ENCODE assay signal across 9 mouse cellular contexts in genomic region chr10:128358796-128359195, GRCm38 (mm10). TPM values are rescaled to one million over a fixed set of nuclear protein-coding genes. Genes with fewer than 3 reads are reported as not detected.
A peak's percentile ranks its signal among the peaks of the same experiment; 100 is the strongest.
DNase-seq lines count a peak whose midpoint lies in the region; ATAC-seq and TF ChIP-seq lines count a peak whose summit lies in the region.
"Had no signal": no experiment of that assay in that cellular context is flagged by ENCODE, and none has a peak within 500 bp of the region (broad histone marks: within the 10 kb centered on the region; RNA-seq: fewer than 3 reads in every experiment).

No protein-coding gene starts in this region.

- no peak overlapping the region for H3K4me3 ChIP-seq in layer of hippocampus, adult 2 months
- H3K4me3 ChIP-seq in forebrain, embryonic 15.5 days, result no peak overlapping the region
- H3K4me3 ChIP-seq in lung, embryonic 14.5 days (ENCODE audit: low read depth, low read length), result no peak overlapping the region
- no peak overlapping the region for H3K4me3 ChIP-seq in stomach, postnatal 0 days (ENCODE audit: low read depth, low read length)
- H3K4me3 ChIP-seq: lung, embryonic 15.5 days had no signal

- H3K27ac ChIP-seq in layer of hippocampus, adult 2 months, result no peak overlapping the region
- H3K27ac ChIP-seq in forebrain, embryonic 15.5 days (replicated peaks), result no peak overlapping the region
- H3K27ac ChIP-seq in lung, embryonic 14.5 days (ENCODE audit: low read depth), result no peak overlapping the region
- no peak overlapping the region for H3K27ac ChIP-seq in stomach, postnatal 0 days (replicated peaks)
- H3K27ac ChIP-seq: lung, embryonic 15.5 days had no signal

- H3K4me2 ChIP-seq in forebrain, embryonic 15.5 days (replicated peaks), result no peak overlapping the region
- H3K4me2 ChIP-seq in lung, embryonic 14.5 days, result no peak overlapping the region
- H3K4me2 ChIP-seq in stomach, postnatal 0 days (replicated peaks; ENCODE audit: low read depth), result no peak overlapping the region
- H3K4me2 ChIP-seq: lung, embryonic 15.5 days had no signal

- no peak for TF ChIP-seq EP300 in stomach, postnatal 0 days (optimal IDR thresholded peaks at IDR 0.05)

- peak; percentile 86 for TF ChIP-seq CTCF in layer of hippocampus, adult 2 months (conservative IDR thresholded peaks at IDR 0.05)
- peak; percentile 65 for TF ChIP-seq CTCF in lung, embryonic 14.5 days (IDR thresholded peaks at IDR 0.05; ENCODE audit: low read depth)
- TF ChIP-seq CTCF in stomach, postnatal 0 days (IDR thresholded peaks at IDR 0.05; ENCODE audit: low read depth), result peak; percentile 80

- ATAC-seq in forebrain, embryonic 15.5 days (replicated peaks), result 0 out of 2 replicates have a peak, but pooled peaks have one; percentile 43
- 0 out of 2 replicates have a peak, but pooled peaks have one; percentile 50 for ATAC-seq in lung, embryonic 14.5 days (ENCODE audit: insufficient read depth)
- peak; percentile 28; the same call in 1 of the 2 replicates for ATAC-seq in stomach, postnatal 0 days (ENCODE audit: low FRiP score, low TSS enrichment)

- H3K4me1 ChIP-seq in forebrain, embryonic 15.5 days, result no peaks in the 10 kb centered on the region
- H3K4me1 ChIP-seq in lung, embryonic 14.5 days (ENCODE audit: insufficient read depth), result no peaks in the 10 kb centered on the region
- H3K4me1 ChIP-seq in stomach, postnatal 0 days (replicated peaks; ENCODE audit: control insufficient read depth, insufficient read depth), result no peaks in the 10 kb centered on the region
- H3K4me1 ChIP-seq: lung, embryonic 15.5 days had no signal

- H3K9me3 ChIP-seq in forebrain, embryonic 15.5 days, result no peaks in the 10 kb centered on the region
- H3K9me3 ChIP-seq in lung, embryonic 14.5 days (ENCODE audit: low read depth, low read length), result no peaks in the 10 kb centered on the region
- no peaks in the 10 kb centered on the region for H3K9me3 ChIP-seq in stomach, postnatal 0 days (ENCODE audit: control insufficient read depth, low read length)
- H3K9me3 ChIP-seq: lung, embryonic 15.5 days had no signal

- H3K9ac ChIP-seq in forebrain, embryonic 15.5 days (replicated peaks), result no peak overlapping the region
- no peak overlapping the region for H3K9ac ChIP-seq in lung, embryonic 14.5 days
- H3K9ac ChIP-seq in stomach, postnatal 0 days (ENCODE audit: low read length), result no peak overlapping the region
- H3K9ac ChIP-seq: lung, embryonic 15.5 days had no signal

- peaks cover 83% of the 10 kb centered on the region for H3K36me3 ChIP-seq in forebrain, embryonic 15.5 days
- peaks cover 81% of the 10 kb centered on the region for H3K36me3 ChIP-seq in lung, embryonic 14.5 days (ENCODE audit: insufficient read depth)
- H3K36me3 ChIP-seq in stomach, postnatal 0 days (ENCODE audit: control insufficient read depth, insufficient read depth, low read length), result peaks cover 31% of the 10 kb centered on the region

- peak; percentile 58 for DNase-seq in adrenal gland, adult 18-20 months (ENCODE audit: low spot score in 2 of 2)
- no peak for DNase-seq in adrenal gland, adult 8-10 months
- peak; percentile 56 to 60 for DNase-seq in layer of hippocampus, adult 2 months (ENCODE audit: low spot score in 2 of 2)
- no peak for DNase-seq in layer of hippocampus, postnatal 36 days
- peak; percentile 69 for DNase-seq in adrenal gland, adult 2 months
- DNase-seq in lung, embryonic 14.5 days, result peak; percentile 85
- DNase-seq in stomach, postnatal 0 days (ENCODE audit: low spot score), result peak; percentile 43

- no peaks in the 10 kb centered on the region for H3K27me3 ChIP-seq in forebrain, embryonic 15.5 days
- H3K27me3 ChIP-seq in lung, embryonic 14.5 days (ENCODE audit: insufficient read depth, low read length), result no peaks in the 10 kb centered on the region
- no peaks in the 10 kb centered on the region for H3K27me3 ChIP-seq in stomach, postnatal 0 days (ENCODE audit: control insufficient read depth, insufficient read depth, low read length)
- H3K27me3 ChIP-seq: lung, embryonic 15.5 days had no signal

- 52% methylated on average over 2 of the region's 2 CpGs for WGBS in forebrain, embryonic 15.5 days
- WGBS in lung, embryonic 14.5 days, result 50% methylated on average over 2 of the region's 2 CpGs
- WGBS in stomach, postnatal 0 days, result 45% methylated on average over 2 of the region's 2 CpGs

RNA-seq across cellular contexts. Expression of gene Coq10a, which starts 10.0 kb away (rescaled TPM):
- total RNA-seq in adrenal gland, adult 18-20 months (2021), result 10 to 100 TPM; 79.8 to 90.2 TPM
- total RNA-seq in adrenal gland, adult 8-10 months (2022), result 100 to 1,000 TPM in 2 of 4 experiments, 10 to 100 TPM in 2; 72.2 to 114 (median 86.6) TPM
- 10 to 100 TPM; 48.6 to 49.2 TPM for total RNA-seq in layer of hippocampus, adult 2 months (2021)
- total RNA-seq in layer of hippocampus, postnatal 36 days (2021), result 10 to 100 TPM; 51.2 to 52.8 TPM
- 10 to 100 TPM; 72.2 to 77.1 TPM for total RNA-seq in adrenal gland, adult 2 months (2021)
- 44.2 and 116 TPM in 2 replicates for polyA plus RNA-seq in adrenal gland, adult 2 months (2012; rRNA removed)
- 33.7 and 35.7 TPM in 2 replicates for polyA plus RNA-seq in forebrain, embryonic 15.5 days (2015; fragmentation: Nextera tagmentation; extraction: Ambion mirVana)
- polyA plus RNA-seq in lung, embryonic 14.5 days (2014; fragmentation: Nextera tagmentation; extraction: Ambion mirVana), result 12.8 and 14.5 TPM in 2 replicates
- 12.9 and 13.8 TPM in 2 replicates for polyA plus RNA-seq in stomach, postnatal 0 days (2015; fragmentation: Nextera tagmentation; extraction: Ambion mirVana)

RNA-seq across cellular contexts. Expression of gene Ankrd52, which starts 18.1 kb away (rescaled TPM):
- 10 to 100 TPM; 61.7 to 61.8 TPM for total RNA-seq in adrenal gland, adult 18-20 months (2021)
- total RNA-seq in adrenal gland, adult 8-10 months (2022), result 10 to 100 TPM; 53.7 to 90.5 (median 68.1) TPM
- 10 to 100 TPM; 50.6 to 51.6 TPM for total RNA-seq in layer of hippocampus, adult 2 months (2021)
- 10 to 100 TPM; 55.6 to 59.6 TPM for total RNA-seq in layer of hippocampus, postnatal 36 days (2021)
- total RNA-seq in adrenal gland, adult 2 months (2021), result 10 to 100 TPM; 48.3 to 59.3 TPM
- 44.2 and 53.1 TPM in 2 replicates for polyA plus RNA-seq in adrenal gland, adult 2 months (2012; rRNA removed)
- polyA plus RNA-seq in forebrain, embryonic 15.5 days (2015; fragmentation: Nextera tagmentation; extraction: Ambion mirVana), result 13.0 and 13.4 TPM in 2 replicates
- polyA plus RNA-seq in lung, embryonic 14.5 days (2014; fragmentation: Nextera tagmentation; extraction: Ambion mirVana), result 15.8 and 17.0 TPM in 2 replicates
- 2.9 and 4.3 TPM in 2 replicates for polyA plus RNA-seq in stomach, postnatal 0 days (2015; fragmentation: Nextera tagmentation; extraction: Ambion mirVana)

RNA-seq across cellular contexts. Expression of gene Cs, which starts 21.3 kb away (rescaled TPM):
- 100 to 1,000 TPM; 349 to 654 TPM for total RNA-seq in adrenal gland, adult 18-20 months (2021)
- total RNA-seq in adrenal gland, adult 8-10 months (2022), result 100 to 1,000 TPM; 197 to 297 (median 255) TPM
- total RNA-seq in layer of hippocampus, adult 2 months (2021), result 100 to 1,000 TPM; 226 to 235 TPM
- total RNA-seq in layer of hippocampus, postnatal 36 days (2021), result 100 to 1,000 TPM; 224 to 234 TPM
- 100 to 1,000 TPM; 391 to 444 TPM for total RNA-seq in adrenal gland, adult 2 months (2021)
- polyA plus RNA-seq in adrenal gland, adult 2 months (2012; rRNA removed), result 315 and 332 TPM in 2 replicates
- 233 and 237 TPM in 2 replicates for polyA plus RNA-seq in forebrain, embryonic 15.5 days (2015; fragmentation: Nextera tagmentation; extraction: Ambion mirVana)
- polyA plus RNA-seq in lung, embryonic 14.5 days (2014; fragmentation: Nextera tagmentation; extraction: Ambion mirVana), result 205 and 211 TPM in 2 replicates
- polyA plus RNA-seq in stomach, postnatal 0 days (2015; fragmentation: Nextera tagmentation; extraction: Ambion mirVana), result 152 and 158 TPM in 2 replicates

RNA-seq across cellular contexts. Expression of gene Cnpy2, which starts 36.5 kb away (rescaled TPM):
- 100 to 1,000 TPM; 147 to 165 TPM for total RNA-seq in adrenal gland, adult 18-20 months (2021)
- 100 to 1,000 TPM; 172 to 202 (median 177) TPM for total RNA-seq in adrenal gland, adult 8-10 months (2022)
- total RNA-seq in layer of hippocampus, adult 2 months (2021), result 10 to 100 TPM; 78.8 to 83.0 TPM
- total RNA-seq in layer of hippocampus, postnatal 36 days (2021), result 10 to 100 TPM; 82.9 to 86.1 TPM
- 100 to 1,000 TPM; 180 to 204 TPM for total RNA-seq in adrenal gland, adult 2 months (2021)
- polyA plus RNA-seq in adrenal gland, adult 2 months (2012; rRNA removed), result 20.1 and 28.6 TPM in 2 replicates
- 208 and 216 TPM in 2 replicates for polyA plus RNA-seq in forebrain, embryonic 15.5 days (2015; fragmentation: Nextera tagmentation; extraction: Ambion mirVana)
- polyA plus RNA-seq in lung, embryonic 14.5 days (2014; fragmentation: Nextera tagmentation; extraction: Ambion mirVana), result 317 and 336 TPM in 2 replicates
- 214 and 218 TPM in 2 replicates for polyA plus RNA-seq in stomach, postnatal 0 days (2015; fragmentation: Nextera tagmentation; extraction: Ambion mirVana)

RNA-seq across cellular contexts. Expression of gene Slc39a5, which starts 42.2 kb away (rescaled TPM):
- total RNA-seq in adrenal gland, adult 18-20 months (2021), result under 1 TPM in 1 of 2 experiments, not detected in 1; 0.16 TPM
- under 1 TPM in 2 of 4 experiments, not detected in 2; 0.24 to 0.40 TPM for total RNA-seq in adrenal gland, adult 8-10 months (2022)
- total RNA-seq in layer of hippocampus, adult 2 months (2021), result under 1 TPM in 1 of 2 experiments, not detected in 1; 0.29 TPM
- total RNA-seq in layer of hippocampus, postnatal 36 days (2021), result not detected
- total RNA-seq in adrenal gland, adult 2 months (2021), result not detected
- not detected in 2 replicates for polyA plus RNA-seq in adrenal gland, adult 2 months (2012; rRNA removed)
- 0.09 and 0.24 TPM in 2 replicates for polyA plus RNA-seq in forebrain, embryonic 15.5 days (2015; fragmentation: Nextera tagmentation; extraction: Ambion mirVana)
- polyA plus RNA-seq in lung, embryonic 14.5 days (2014; fragmentation: Nextera tagmentation; extraction: Ambion mirVana), result 0.18 TPM in 1 of 2 replicates, not detected in the other
- polyA plus RNA-seq in stomach, postnatal 0 days (2015; fragmentation: Nextera tagmentation; extraction: Ambion mirVana), result 0.75 and 0.76 TPM in 2 replicates

Comparison
In these comparisons a context has a peak if more than half of its experiments do, and no peak if none do; other contexts are left out.
1. DNase-seq: peak in adrenal gland, adult 18-20 months (2 of 2), layer of hippocampus, adult 2 months (2 of 2), adrenal gland, adult 2 months (single experiment), lung, embryonic 14.5 days (single experiment) and stomach, postnatal 0 days (single experiment); none in adrenal gland, adult 8-10 months (single experiment) and layer of hippocampus, postnatal 36 days (0 of 2).
2. Peak in every context shown above with its lines, with median percentiles within 50 percentile points of each other: CTCF ChIP-seq and ATAC-seq.